ENCODE assay signal across 8 mouse cellular contexts in genomic region chr11:16508052-16508654, GRCm38 (mm10). TPM values are rescaled to one million over a fixed set of nuclear protein-coding genes. Genes with fewer than 3 reads are reported as not detected.
DNase-seq lines count a peak whose midpoint lies in the region; ATAC-seq lines count a peak whose summit lies in the region.

Gene Sec61g, minus strand, starts transcription at chr11:16508484.

- H3K27ac ChIP-seq in heart, embryonic 14.5 days (replicated peaks in 1 of 2; ENCODE audit: control insufficient read depth in 1 of 2, insufficient read depth in 1 of 2, low read depth in 2 of 2, low read length in 2 of 2): peak within 1 kb of the TSS; percentile 95 to 96
- peak within 1 kb of the TSS; percentile 91 for H3K27ac ChIP-seq in liver, embryonic 13.5 days
- H3K27ac ChIP-seq in stomach, embryonic 16.5 days (ENCODE audit: low read length): peak within 1 kb of the TSS; percentile 98

- H3K36me3 ChIP-seq in heart, embryonic 14.5 days (ENCODE audit: control insufficient read depth, insufficient read depth, low read length): peaks cover 31% of the 10 kb centered on the region
- peaks cover 25% of the 10 kb centered on the region for H3K36me3 ChIP-seq in liver, embryonic 13.5 days
- peaks cover 15% of the 10 kb centered on the region for H3K36me3 ChIP-seq in stomach, embryonic 16.5 days (ENCODE audit: control insufficient read depth, insufficient read depth, low read length)

- no peaks in the 10 kb centered on the region for H3K27me3 ChIP-seq in heart, embryonic 14.5 days (ENCODE audit: control insufficient read depth, insufficient read depth, low read length)
- no peaks in the 10 kb centered on the region for H3K27me3 ChIP-seq in liver, embryonic 13.5 days
- no peaks in the 10 kb centered on the region for H3K27me3 ChIP-seq in stomach, embryonic 16.5 days (ENCODE audit: control insufficient read depth, insufficient read depth, low read length)

- H3K9ac ChIP-seq in heart, embryonic 14.5 days (ENCODE audit: low read length): peak within 1 kb of the TSS; percentile 98
- H3K9ac ChIP-seq in liver, embryonic 13.5 days: peak within 1 kb of the TSS; percentile 99
- peak within 1 kb of the TSS; percentile 97 for H3K9ac ChIP-seq in stomach, embryonic 16.5 days (ENCODE audit: low read length)

- H3K9me3 ChIP-seq in heart, embryonic 14.5 days (ENCODE audit: control insufficient read depth, low read length): no peaks in the 10 kb centered on the region
- H3K9me3 ChIP-seq in liver, embryonic 13.5 days (replicated peaks): no peaks in the 10 kb centered on the region
- no peaks in the 10 kb centered on the region for H3K9me3 ChIP-seq in stomach, embryonic 16.5 days (replicated peaks; ENCODE audit: control insufficient read depth, low read length)

- DNase-seq in c-Kit-negative CD71-positive TER-119-positive erythroid progenitor cells, embryonic 14.5 days (ENCODE audit: low read depth, low spot score): peak; percentile 90
- peak; percentile 85 for DNase-seq in fibroblast of lung, adult 2 months (ENCODE audit: low read depth)
- peak; percentile 94 for DNase-seq in kidney, postnatal 14 days
- peak; percentile 87 for DNase-seq in liver, embryonic 13.5 days
- DNase-seq in neural tube, embryonic 10.5 days (ENCODE audit: extremely low spot score, low spot score): peak; percentile 88

- H3K4me2 ChIP-seq in heart, embryonic 14.5 days (ENCODE audit: low read length): peak within 1 kb of the TSS; percentile 86
- H3K4me2 ChIP-seq in liver, embryonic 13.5 days: peak within 1 kb of the TSS; percentile 78
- peak within 1 kb of the TSS; percentile 87 for H3K4me2 ChIP-seq in stomach, embryonic 16.5 days (ENCODE audit: low read depth, low read length)

- under 1% methylated on average over 35 of the region's 35 CpGs for WGBS in heart, embryonic 14.5 days
- under 1% methylated on average over 35 of the region's 35 CpGs for WGBS in liver, embryonic 13.5 days (ENCODE audit: insufficient replicate concordance)
- WGBS in stomach, embryonic 16.5 days: under 1% methylated on average over 35 of the region's 35 CpGs

- peak; percentile 98 for ATAC-seq in CD4-positive, CD25-positive, alpha-beta regulatory T cell, adult 4 months
- ATAC-seq in heart, embryonic 14.5 days (ENCODE audit: insufficient number of reproducible peaks, insufficient read depth, low FRiP score, low read depth): peak; percentile 98
- ATAC-seq in liver, embryonic 13.5 days (ENCODE audit: low read depth): peak; percentile 93
- peak; percentile 100 for ATAC-seq in stomach, embryonic 16.5 days (ENCODE audit: insufficient read depth, low FRiP score)

- peak within 1 kb of the TSS; percentile 91 to 93 for H3K4me3 ChIP-seq in heart, embryonic 14.5 days (ENCODE audit: control insufficient read depth in 1 of 2, insufficient read depth in 1 of 2, low read depth in 1 of 2, low read length in 2 of 2)
- H3K4me3 ChIP-seq in liver, embryonic 13.5 days (replicated peaks): peak within 1 kb of the TSS; percentile 98
- H3K4me3 ChIP-seq in stomach, embryonic 16.5 days (replicated peaks; ENCODE audit: low read length): peak within 1 kb of the TSS; percentile 94

- peaks cover 0 to 8% of the 10 kb centered on the region in 2 experiments; a peak in 2 of 4 replicates for H3K4me1 ChIP-seq in heart, embryonic 14.5 days (ENCODE audit: control insufficient read depth in 2 of 2, insufficient read depth in 2 of 2, low read length in 2 of 2)
- peaks cover 36% of the 10 kb centered on the region for H3K4me1 ChIP-seq in liver, embryonic 13.5 days (replicated peaks)
- peaks cover 6% of the 10 kb centered on the region; the same call in 1 of the 2 replicates for H3K4me1 ChIP-seq in stomach, embryonic 16.5 days (ENCODE audit: control insufficient read depth, insufficient read depth, low read length)

RNA-seq across cellular contexts. Expression of gene Sec61g, which starts in this region (rescaled TPM):
- 1 to 10 TPM; 8.0 to 9.3 TPM for polyA plus RNA-seq in CD4-positive, CD25-positive, alpha-beta regulatory T cell, adult 4 months (2017; shearing (Covaris generic))
- polyA plus RNA-seq in heart, embryonic 14.5 days (2014; fragmentation: Nextera tagmentation; extraction: Ambion mirVana): 25.4 and 33.5 TPM in 2 replicates
- 35.3 and 36.8 TPM in 2 replicates for polyA plus RNA-seq in liver, embryonic 13.5 days (2015; fragmentation: Nextera tagmentation; extraction: Ambion mirVana)
- polyA plus RNA-seq in stomach, embryonic 16.5 days (2015; fragmentation: Nextera tagmentation; extraction: Ambion mirVana): 34.0 and 44.5 TPM in 2 replicates

Comparison
In these comparisons a context has a peak if more than half of its experiments do, and no peak if none do; other contexts are left out.
1. Peak in every context shown above with its lines: DNase-seq, ATAC-seq, H3K4me3 ChIP-seq and H3K27ac ChIP-seq.